Mouse (Mus musculus): ENCODE data around the gene Wdr48. TPM values are rescaled to one million over a fixed set of nuclear protein-coding genes. Genes with fewer than 3 reads are reported as not detected.

Wdr48 gene
- 59.6 and 64.7 TPM in 2 replicates for polyA plus RNA-seq (2014; fragmentation: Nextera tagmentation; extraction: Ambion mirVana)

- peak within 1 kb of the TSS; percentile 91 for H3K4me2 ChIP-seq (ENCODE audit: low read depth, severe bottlenecking)
- no peaks in the 10 kb centered on the region for H3K27me3 ChIP-seq (ENCODE audit: control insufficient read depth, insufficient read depth, low read length)
- peak within 1 kb of the TSS; percentile 91 for H3K4me3 ChIP-seq (ENCODE audit: low read depth, low read length)
- DNase-seq (ENCODE audit: low spot score) (peak; percentile 98), ATAC-seq (ENCODE audit: insufficient number of reproducible peaks, low FRiP score, low TSS enrichment, low read depth) (peak; percentile 98)
- no peaks in the 10 kb centered on the region; the same call in 1 of the 2 replicates for H3K36me3 ChIP-seq (ENCODE audit: control insufficient read depth, insufficient read depth, low read length)
- WGBS = 4% methylated on average over 34 of the region's 34 CpGs
- no peaks in the 10 kb centered on the region for H3K9me3 ChIP-seq (ENCODE audit: control insufficient read depth, low read length)
- H3K27ac ChIP-seq (replicated peaks; ENCODE audit: low read depth, low read length) = peak within 1 kb of the TSS; percentile 61; the same call in 1 of the 2 replicates
- H3K9ac ChIP-seq (ENCODE audit: low read length) = peak within 1 kb of the TSS; percentile 83
- H3K4me1 ChIP-seq (ENCODE audit: control insufficient read depth, insufficient read depth, low read length) = peaks cover 7% of the 10 kb centered on the region
These were observed at the start of gene Wdr48 for GRCm38 (mm10) chr9:119894339-119895009. Wdr48 (plus strand) TSS chr9:119894878.

- no peaks in the 10 kb centered on the region for H3K27me3 ChIP-seq (ENCODE audit: control insufficient read depth, insufficient read depth, low read length)
- no peak overlapping the region for H3K27ac ChIP-seq (replicated peaks; ENCODE audit: low read depth, low read length)
- no peak for DNase-seq (ENCODE audit: low spot score)
- WGBS = 78% methylated on average over 6 of the region's 6 CpGs
- ATAC-seq (ENCODE audit: insufficient number of reproducible peaks, low FRiP score, low TSS enrichment, low read depth) = no peak
- H3K4me3 ChIP-seq (ENCODE audit: low read depth, low read length) = no peak overlapping the region
- H3K9me3 ChIP-seq (ENCODE audit: control insufficient read depth, low read length) = no peaks in the 10 kb centered on the region
- H3K36me3 ChIP-seq (ENCODE audit: control insufficient read depth, insufficient read depth, low read length) = no peaks in the 10 kb centered on the region
- H3K4me2 ChIP-seq (ENCODE audit: low read depth, severe bottlenecking) = no peak overlapping the region
- no peak overlapping the region for H3K9ac ChIP-seq (ENCODE audit: low read length)
- peaks cover 14% of the 10 kb centered on the region for H3K4me1 ChIP-seq (ENCODE audit: control insufficient read depth, insufficient read depth, low read length)
These were observed 47.5 kb upstream of the Wdr48 start for GRCm38 (mm10) chr9:119847187-119847586.

DNA sequence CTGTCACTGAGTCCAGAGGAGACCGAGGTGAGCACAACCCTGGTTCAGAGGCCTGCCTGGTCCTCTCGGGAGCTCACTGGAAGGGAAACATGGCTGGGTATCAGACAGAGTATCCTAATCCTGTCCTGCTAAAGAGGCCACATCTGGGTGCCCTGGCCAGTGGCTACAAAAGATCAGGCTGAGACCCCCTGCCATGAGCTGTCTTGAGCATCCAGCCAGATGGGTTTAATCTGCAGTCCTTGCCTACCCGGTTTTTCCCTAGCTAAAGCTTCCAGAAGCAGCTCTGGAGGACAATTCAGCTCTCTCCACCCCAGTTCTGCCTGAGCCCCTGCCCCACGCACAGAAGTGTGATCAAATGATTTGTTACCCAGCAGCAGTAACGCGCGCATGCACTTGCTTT lies 46.0 kb upstream of the Wdr48 start:
- Histone ChIP-seq H3K9ac (ENCODE audit: low read length) (no peak overlapping the region), H3K4me3 (ENCODE audit: low read depth, low read length) (no peak overlapping the region), H3K4me2 (ENCODE audit: low read depth, severe bottlenecking) (no peak overlapping the region), H3K27ac (replicated peaks; ENCODE audit: low read depth, low read length) (no peak overlapping the region), H3K36me3 (ENCODE audit: control insufficient read depth, insufficient read depth, low read length) (no peaks in the 10 kb centered on the region), H3K9me3 (ENCODE audit: control insufficient read depth, low read length) (no peaks in the 10 kb centered on the region), H3K27me3 (ENCODE audit: control insufficient read depth, insufficient read depth, low read length) (no peaks in the 10 kb centered on the region), H3K4me1 (ENCODE audit: control insufficient read depth, insufficient read depth, low read length) (peaks cover 9% of the 10 kb centered on the region; the same call in 1 of the 2 replicates)
- 29% methylated on average over 7 of the region's 7 CpGs for WGBS
- no peak for DNase-seq (ENCODE audit: low spot score)
- no peak for ATAC-seq (ENCODE audit: insufficient number of reproducible peaks, low FRiP score, low TSS enrichment, low read depth)

GRCm38 (mm10) chr9:119849214-119849613 lies 45.5 kb upstream of the Wdr48 start:
- Histone ChIP-seq H3K9me3 (ENCODE audit: control insufficient read depth, low read length) (no peaks in the 10 kb centered on the region), H3K36me3 (ENCODE audit: control insufficient read depth, insufficient read depth, low read length) (no peaks in the 10 kb centered on the region), H3K4me3 (ENCODE audit: low read depth, low read length) (no peak overlapping the region), H3K4me1 (ENCODE audit: control insufficient read depth, insufficient read depth, low read length) (peaks cover 4% of the 10 kb centered on the region; the same call in 1 of the 2 replicates), H3K27me3 (ENCODE audit: control insufficient read depth, insufficient read depth, low read length) (no peaks in the 10 kb centered on the region), H3K27ac (replicated peaks; ENCODE audit: low read depth, low read length) (no peak overlapping the region), H3K4me2 (ENCODE audit: low read depth, severe bottlenecking) (no peak overlapping the region), H3K9ac (ENCODE audit: low read length) (no peak overlapping the region)
- ATAC-seq (ENCODE audit: insufficient number of reproducible peaks, low FRiP score, low TSS enrichment, low read depth) (no peak), DNase-seq (ENCODE audit: low spot score) (no peak)
- WGBS = 14% methylated on average over 8 of the region's 8 CpGs

GRCm38 (mm10) chr9:119852347-119853030 lies 42.2 kb upstream of the Wdr48 start:
- no peaks in the 10 kb centered on the region for H3K4me1 ChIP-seq (ENCODE audit: control insufficient read depth, insufficient read depth, low read length)
- H3K9ac ChIP-seq (ENCODE audit: low read length) = no peak overlapping the region
- no peak for DNase-seq (ENCODE audit: low spot score)
- H3K9me3 ChIP-seq (ENCODE audit: control insufficient read depth, low read length) = no peaks in the 10 kb centered on the region
- H3K4me3 ChIP-seq (ENCODE audit: low read depth, low read length) = no peak overlapping the region
- H3K36me3 ChIP-seq (ENCODE audit: control insufficient read depth, insufficient read depth, low read length) = no peaks in the 10 kb centered on the region
- H3K27me3 ChIP-seq (ENCODE audit: control insufficient read depth, insufficient read depth, low read length) = no peaks in the 10 kb centered on the region
- ATAC-seq (ENCODE audit: insufficient number of reproducible peaks, low FRiP score, low TSS enrichment, low read depth) = no peak
- 75% methylated on average over 10 of the region's 10 CpGs for WGBS
- no peak overlapping the region for H3K27ac ChIP-seq (replicated peaks; ENCODE audit: low read depth, low read length)
- no peak overlapping the region for H3K4me2 ChIP-seq (ENCODE audit: low read depth, severe bottlenecking)

- no peak overlapping the region for H3K9ac ChIP-seq (ENCODE audit: low read length)
- ATAC-seq (ENCODE audit: insufficient number of reproducible peaks, low FRiP score, low TSS enrichment, low read depth) (no peak), DNase-seq (ENCODE audit: low spot score) (no peak)
- 84% methylated on average over 2 of the region's 2 CpGs for WGBS
- H3K4me2 ChIP-seq (ENCODE audit: low read depth, severe bottlenecking) = no peak overlapping the region
- no peak overlapping the region for H3K27ac ChIP-seq (replicated peaks; ENCODE audit: low read depth, low read length)
- H3K36me3 ChIP-seq (ENCODE audit: control insufficient read depth, insufficient read depth, low read length) = no peaks in the 10 kb centered on the region
- H3K27me3 ChIP-seq (ENCODE audit: control insufficient read depth, insufficient read depth, low read length) = no peaks in the 10 kb centered on the region
- H3K4me3 ChIP-seq (ENCODE audit: low read depth, low read length) = no peak overlapping the region
- H3K9me3 ChIP-seq (ENCODE audit: control insufficient read depth, low read length) = no peaks in the 10 kb centered on the region
- H3K4me1 ChIP-seq (ENCODE audit: control insufficient read depth, insufficient read depth, low read length) = no peaks in the 10 kb centered on the region
These were observed 41.4 kb upstream of the Wdr48 start for GRCm38 (mm10) chr9:119853071-119853846.

DNA sequence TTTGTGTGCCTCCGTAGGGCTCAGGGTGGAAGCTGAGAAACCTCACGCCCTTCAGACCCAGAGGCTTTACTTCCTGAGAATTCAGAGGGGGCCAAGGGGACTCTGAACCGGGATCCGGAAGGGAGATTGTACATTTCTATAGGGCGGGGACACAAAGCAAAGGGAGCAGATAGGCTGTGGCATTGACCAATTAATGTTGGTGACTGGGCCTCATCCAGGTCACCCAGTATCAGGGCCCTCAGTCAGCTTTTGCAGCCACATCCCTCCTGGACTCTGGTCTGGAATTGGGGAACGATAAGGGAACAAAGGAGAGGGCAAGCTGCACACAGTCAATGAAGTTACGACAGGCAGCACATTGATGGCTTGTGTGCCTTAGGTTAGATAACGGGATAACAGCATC lies 40.5 kb upstream of the Wdr48 start:
- Histone ChIP-seq H3K27me3 (ENCODE audit: control insufficient read depth, insufficient read depth, low read length) (no peaks in the 10 kb centered on the region), H3K9ac (ENCODE audit: low read length) (no peak overlapping the region), H3K9me3 (ENCODE audit: control insufficient read depth, low read length) (no peaks in the 10 kb centered on the region), H3K4me2 (ENCODE audit: low read depth, severe bottlenecking) (no peak overlapping the region), H3K4me3 (ENCODE audit: low read depth, low read length) (no peak overlapping the region), H3K4me1 (ENCODE audit: control insufficient read depth, insufficient read depth, low read length) (no peaks in the 10 kb centered on the region), H3K36me3 (ENCODE audit: control insufficient read depth, insufficient read depth, low read length) (no peaks in the 10 kb centered on the region), H3K27ac (replicated peaks; ENCODE audit: low read depth, low read length) (no peak overlapping the region)
- WGBS = 67% methylated on average over 8 of the region's 8 CpGs
- no peak for DNase-seq (ENCODE audit: low spot score)
- ATAC-seq (ENCODE audit: insufficient number of reproducible peaks, low FRiP score, low TSS enrichment, low read depth) = no peak

DNA sequence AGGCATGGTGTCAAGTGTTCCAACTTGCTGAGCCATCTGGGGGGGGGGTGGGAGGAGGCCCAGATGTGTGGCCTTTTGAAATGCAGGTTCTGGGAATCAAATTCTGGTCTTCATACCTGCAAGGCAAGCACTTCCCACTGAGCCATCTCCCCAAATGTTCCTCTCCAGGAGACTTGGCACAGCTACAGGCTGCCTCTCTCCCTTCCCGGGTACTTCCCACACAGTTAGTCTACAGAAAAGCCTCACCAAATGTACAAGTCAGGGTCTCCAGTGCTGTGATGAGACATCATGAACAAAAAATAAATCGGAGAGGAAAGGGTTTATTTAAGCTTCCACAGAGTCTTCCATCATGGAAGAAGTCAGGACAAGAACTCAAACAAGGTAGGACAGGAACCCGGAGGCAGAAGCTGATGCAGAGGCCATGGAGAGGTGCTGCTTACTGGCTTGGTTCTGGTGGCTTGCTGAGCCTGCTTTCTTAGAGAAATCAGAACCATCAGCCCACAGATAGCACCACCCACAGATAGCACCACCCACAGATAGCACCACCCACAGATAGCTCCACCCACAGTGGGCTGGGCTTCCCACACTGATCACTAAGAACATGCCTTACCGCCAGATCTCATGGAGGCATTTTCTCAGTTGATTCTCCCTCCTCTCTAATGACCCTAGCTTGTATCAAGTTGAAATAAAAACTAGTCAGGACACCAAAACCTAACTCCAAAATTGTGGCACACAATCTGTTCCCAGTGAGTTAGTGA lies 7.4 kb upstream of the Wdr48 start:
- H3K4me3 ChIP-seq (ENCODE audit: low read depth, low read length) = no peak overlapping the region
- H3K4me1 ChIP-seq (ENCODE audit: control insufficient read depth, insufficient read depth, low read length) = 0 out of 2 replicates have a peak, but pooled peaks cover 3% of the 10 kb centered on the region
- DNase-seq (ENCODE audit: low spot score) (no peak), ATAC-seq (ENCODE audit: insufficient number of reproducible peaks, low FRiP score, low TSS enrichment, low read depth) (no peak)
- no peaks in the 10 kb centered on the region for H3K9me3 ChIP-seq (ENCODE audit: control insufficient read depth, low read length)
- H3K4me2 ChIP-seq (ENCODE audit: low read depth, severe bottlenecking) = no peak overlapping the region
- no peak overlapping the region for H3K27ac ChIP-seq (replicated peaks; ENCODE audit: low read depth, low read length)
- H3K36me3 ChIP-seq (ENCODE audit: control insufficient read depth, insufficient read depth, low read length) = no peaks in the 10 kb centered on the region
- H3K27me3 ChIP-seq (ENCODE audit: control insufficient read depth, insufficient read depth, low read length) = no peaks in the 10 kb centered on the region
- 77% methylated on average over 4 of the region's 4 CpGs for WGBS
- no peak overlapping the region for H3K9ac ChIP-seq (ENCODE audit: low read length)

Data from limb, embryonic 11.5 days (tissue).